Mouse (Mus musculus): ENCODE results near the gene Gm28729. TPM values are rescaled to one million over a fixed set of nuclear protein-coding genes. Genes with fewer than 3 reads are reported as not detected.
"Not testable (repeated sequence)": the region's sequence is repeated elsewhere in the genome, so short reads cannot be mapped to it uniquely, and the experiment has no call there.

Gm28729 gene
- total RNA-seq (2021), result not detected

DNA sequence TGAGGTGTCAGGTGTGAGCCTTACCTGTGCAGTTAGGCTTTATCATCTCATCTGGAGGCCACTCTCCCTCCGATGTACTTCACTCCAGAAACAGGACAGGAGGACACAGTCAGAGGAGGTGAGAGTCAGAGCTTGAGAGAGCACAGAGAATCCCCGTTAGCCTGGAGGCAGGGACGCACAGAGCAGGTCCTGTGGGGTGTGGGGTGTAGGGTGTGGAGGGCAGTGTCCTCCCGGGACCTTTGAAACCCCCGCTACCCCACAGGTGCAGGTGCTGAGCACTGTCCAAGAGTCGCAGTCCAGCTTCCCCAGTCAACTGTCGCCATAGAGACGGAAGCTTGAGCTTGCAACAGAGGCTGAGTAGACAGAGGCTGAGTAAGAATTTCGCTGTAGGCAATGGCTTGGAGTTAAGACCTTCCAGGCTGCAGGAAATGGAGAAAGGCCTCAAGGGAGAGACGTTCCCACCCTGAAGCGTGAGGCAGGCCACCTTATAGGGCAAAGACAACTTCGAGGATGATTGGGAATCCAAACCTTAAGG lies at the start of gene Gm28729:
Gene Gm28729 (minus strand): TSS at position 293 of the 535 bp plus-strand sequence.
- DNase-seq (ENCODE audit: low spot score), result no peak
- intact Hi-C loops (cut with DNase I), result no loop called here

DNA sequence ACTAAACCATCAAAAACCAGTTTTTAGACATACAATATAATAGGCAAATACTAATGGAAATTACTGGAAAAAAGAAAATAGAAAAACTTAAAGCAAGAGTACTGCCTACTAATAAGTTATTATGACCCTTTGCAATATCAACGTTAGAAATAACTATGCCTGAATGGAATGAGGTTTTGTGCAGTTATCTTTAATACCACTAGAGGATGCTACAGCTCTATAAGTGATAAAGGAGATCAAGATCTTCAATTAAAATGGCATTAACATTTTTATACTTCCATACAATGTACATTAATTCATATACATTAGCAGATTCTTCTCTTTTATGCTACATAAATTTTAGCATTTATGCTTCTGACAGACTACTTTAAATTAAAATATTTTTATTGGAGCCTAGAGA lies 48.2 kb upstream of the Gm28729 start:
- intact Hi-C loops (cut with DNase I), result loop anchor here (1.0 to 2.0 kb wide), 3 partner anchors 80 to 246 kb away; no protein-coding TSS in a partner anchor
- DNase-seq (ENCODE audit: low spot score), result no peak

DNA sequence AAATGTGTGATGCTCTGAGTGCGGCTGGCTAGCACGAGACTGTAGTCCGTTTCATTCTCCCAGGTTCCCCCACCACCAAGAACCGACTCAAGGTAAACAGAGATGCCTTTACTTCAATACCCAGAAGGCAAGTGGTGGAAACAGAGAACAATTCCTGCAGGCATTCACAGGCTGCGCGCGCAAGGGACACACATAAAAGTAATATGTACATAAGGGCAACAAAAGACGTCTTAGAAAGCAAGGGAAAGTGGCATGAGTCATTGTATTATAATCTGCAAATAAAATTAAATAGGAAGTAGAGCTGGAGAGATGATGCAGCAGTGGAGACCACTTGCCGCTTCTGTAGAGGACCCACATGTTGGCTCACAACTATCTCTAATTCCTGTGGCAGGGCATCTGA lies 47.7 kb upstream of the Gm28729 start:
- intact Hi-C loops (cut with DNase I), result loop anchor here (1.0 to 2.0 kb wide), 3 partner anchors 80 to 246 kb away; no protein-coding TSS in a partner anchor

DNA sequence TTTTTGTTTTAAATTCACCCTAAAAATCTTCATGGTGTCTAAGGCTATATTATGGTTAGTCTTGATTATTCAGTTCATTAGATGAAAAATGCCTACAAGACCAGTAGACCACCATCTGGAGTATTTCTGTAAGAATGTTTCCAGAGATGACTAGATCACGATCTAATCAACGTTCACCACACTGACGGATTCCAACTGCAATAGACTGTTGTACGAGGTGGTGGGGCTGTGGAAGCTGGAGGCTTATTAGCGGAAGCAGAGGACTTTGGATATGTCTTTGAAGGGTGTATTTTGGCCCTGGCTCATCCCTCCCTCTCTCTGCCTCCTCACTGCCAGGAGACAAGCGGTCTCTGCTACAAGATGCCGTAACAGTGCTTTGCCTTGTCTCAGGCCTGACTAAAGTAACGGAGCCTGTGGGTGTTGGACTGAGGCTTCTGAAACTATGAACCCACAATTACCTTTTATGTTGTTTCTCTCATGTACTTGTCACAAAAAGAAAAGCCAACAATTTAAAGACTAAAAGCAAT lies 41.5 kb upstream of the Gm28729 start:
- intact Hi-C loops (cut with DNase I), result no loop called here
- no peak for DNase-seq (ENCODE audit: low spot score)

More for the DNA sequence above, 47.7 kb upstream of the Gm28729 start:
- DNase-seq (ENCODE audit: low spot score), result no peak

DNA sequence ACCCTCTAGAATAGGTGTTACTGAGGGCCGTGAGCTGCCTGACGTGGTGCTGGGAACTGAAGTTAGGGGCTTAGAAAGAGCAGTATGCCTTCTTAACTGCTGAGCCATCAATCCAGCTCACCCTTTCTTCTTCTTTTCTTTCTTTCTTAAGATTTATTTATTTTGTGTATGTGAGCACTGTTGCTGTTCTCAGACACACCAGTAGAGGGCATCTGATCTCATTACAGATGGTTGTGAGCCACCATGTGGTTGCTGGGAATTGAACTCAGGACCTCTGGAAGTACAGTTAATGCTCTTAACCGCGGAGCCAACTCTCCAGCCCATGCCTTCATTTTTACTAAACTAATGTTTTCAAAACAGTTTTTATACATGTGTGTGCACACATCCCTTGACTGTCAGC lies 38.4 kb upstream of the Gm28729 start:
- DNase-seq (ENCODE audit: low spot score), result no peak
- intact Hi-C loops (cut with DNase I), result no loop called here

DNA sequence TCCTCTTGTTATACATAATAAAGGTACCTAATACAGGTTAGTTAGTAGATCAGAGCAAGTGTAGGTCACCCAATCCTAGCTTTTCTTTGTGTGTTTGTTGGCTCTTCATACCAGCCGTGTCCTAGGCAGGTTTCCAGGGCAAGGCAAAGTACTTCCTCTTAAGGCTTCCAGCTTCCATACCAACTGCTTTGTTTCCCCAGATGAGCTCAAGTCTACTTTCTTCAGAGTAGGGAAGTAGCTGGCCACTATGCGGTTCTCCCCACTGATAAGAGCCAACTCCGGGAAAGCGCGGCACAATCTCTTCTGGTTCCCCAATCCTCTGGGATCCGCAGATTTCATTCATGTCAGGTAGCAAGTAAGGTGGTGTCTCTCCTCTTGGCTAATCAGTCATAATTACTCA lies 34.1 kb upstream of the Gm28729 start:
- intact Hi-C loops (cut with DNase I), result no loop called here
- DNase-seq (ENCODE audit: low spot score), result no peak

DNA sequence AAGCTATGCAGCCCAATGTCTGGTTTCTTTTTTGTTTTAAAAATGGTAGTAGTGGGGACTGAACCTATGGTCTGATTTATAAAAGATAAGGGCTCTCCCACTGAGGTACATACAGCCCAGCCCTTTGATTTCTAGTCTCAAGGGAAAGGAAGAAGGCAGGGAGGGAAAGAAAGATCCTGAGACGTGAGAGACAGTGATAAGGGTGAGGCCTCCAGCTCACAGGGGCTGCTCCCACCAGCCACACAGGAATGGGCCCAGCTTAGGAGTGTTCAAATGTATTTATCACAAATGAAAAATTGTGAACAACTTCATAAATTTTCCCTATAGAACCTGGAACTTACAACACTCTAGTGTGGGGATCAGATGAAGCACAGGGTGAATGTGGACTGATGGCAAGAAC lies 33.5 kb upstream of the Gm28729 start:
- intact Hi-C loops (cut with DNase I), result no loop called here

DNA sequence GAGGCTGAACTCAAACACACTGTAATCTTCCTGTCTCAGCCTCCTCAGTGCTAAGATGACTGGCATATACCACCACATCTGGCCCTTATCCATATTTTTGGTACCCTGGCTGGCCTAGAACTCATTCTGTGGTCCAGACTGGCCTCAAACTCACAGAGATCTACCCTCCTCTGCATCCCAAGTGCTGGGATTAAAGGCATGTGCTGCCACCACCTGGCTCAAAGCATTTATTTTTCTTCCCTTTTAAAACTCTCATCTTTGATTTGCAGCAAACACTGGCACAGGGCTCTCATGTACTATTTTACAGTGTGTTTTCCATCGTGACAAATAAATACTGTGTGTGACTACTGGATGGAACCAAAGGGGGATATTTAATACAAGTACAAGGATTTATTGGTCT lies 29.0 kb upstream of the Gm28729 start:
- intact Hi-C loops (cut with DNase I), result no loop called here
- DNase-seq (ENCODE audit: low spot score), result no peak

More for the DNA sequence above, 33.5 kb upstream of the Gm28729 start:
- no peak for DNase-seq (ENCODE audit: low spot score)

DNA sequence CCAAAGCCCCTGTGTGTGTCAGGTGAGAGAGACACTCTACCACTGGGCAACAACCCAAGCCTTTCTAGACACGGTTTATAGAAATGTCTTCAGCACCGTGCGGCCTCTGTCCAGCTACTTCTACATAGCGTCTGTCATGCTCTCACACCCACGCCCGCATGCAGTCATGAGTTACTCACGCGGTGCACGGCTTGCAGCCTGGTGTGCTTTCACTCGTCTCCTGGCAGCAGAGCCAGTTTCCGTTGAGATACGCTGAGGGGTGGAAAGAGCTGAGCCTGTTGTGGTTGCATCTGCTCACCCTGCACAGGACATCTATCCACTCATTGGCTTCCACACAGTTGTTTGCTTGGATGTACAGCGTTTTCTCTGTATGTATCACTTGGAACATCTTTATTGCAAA lies 20.3 kb upstream of the Gm28729 start:
- no peak for DNase-seq (ENCODE audit: low spot score)
- intact Hi-C loops (cut with DNase I), result no loop called here

DNA sequence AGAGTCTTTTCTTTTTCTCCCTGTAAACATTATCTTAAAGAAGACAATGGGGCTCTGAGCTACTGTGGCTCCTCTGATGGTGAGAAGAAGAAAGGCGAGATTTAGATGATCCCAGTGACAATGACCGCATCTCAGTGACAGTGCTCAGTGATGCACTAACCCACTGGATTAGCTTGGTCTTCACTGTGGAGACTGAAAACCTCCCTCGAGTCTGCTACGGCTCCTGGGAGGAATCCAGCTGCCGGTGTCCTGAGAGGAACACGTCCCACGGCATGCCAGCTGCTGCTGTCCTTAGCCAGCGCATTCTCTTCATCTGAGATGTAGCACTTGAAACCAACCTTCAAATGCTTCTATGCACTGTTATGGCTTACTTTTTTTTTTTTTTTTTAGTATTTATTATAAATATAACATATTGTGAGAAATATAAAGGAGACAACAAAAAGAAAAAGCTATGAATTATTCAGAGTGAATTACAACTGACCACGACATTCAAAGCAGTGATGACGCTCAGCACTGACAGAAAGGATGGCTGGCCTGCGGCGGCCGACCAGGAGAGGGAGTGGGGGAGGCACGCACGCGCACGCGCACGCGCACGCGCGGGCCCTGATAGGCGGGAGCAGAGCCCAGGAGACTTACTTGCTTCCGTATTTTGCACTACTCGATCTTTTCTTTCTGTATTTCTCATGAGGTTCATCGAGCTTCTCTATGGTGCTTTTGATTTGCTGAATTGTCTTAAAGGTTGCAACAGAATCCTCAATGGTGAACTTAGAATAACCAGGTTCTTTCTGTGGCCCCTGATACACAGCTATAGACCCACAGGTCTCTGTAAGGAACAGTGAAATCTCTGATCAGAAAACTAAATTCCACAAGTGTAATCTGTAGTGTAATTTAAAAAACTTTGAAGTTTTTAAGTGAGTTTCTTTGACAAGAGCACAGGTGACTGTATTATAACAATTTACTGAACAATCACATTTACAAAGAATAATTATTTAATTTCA lies 18.9 kb upstream of the Gm28729 start:
- intact Hi-C loops (cut with DNase I), result loop anchor here (1.0 kb wide), 1 partner anchor 24 kb away; no protein-coding TSS in a partner anchor
- peak; percentile 14 for DNase-seq (ENCODE audit: low spot score)

DNA sequence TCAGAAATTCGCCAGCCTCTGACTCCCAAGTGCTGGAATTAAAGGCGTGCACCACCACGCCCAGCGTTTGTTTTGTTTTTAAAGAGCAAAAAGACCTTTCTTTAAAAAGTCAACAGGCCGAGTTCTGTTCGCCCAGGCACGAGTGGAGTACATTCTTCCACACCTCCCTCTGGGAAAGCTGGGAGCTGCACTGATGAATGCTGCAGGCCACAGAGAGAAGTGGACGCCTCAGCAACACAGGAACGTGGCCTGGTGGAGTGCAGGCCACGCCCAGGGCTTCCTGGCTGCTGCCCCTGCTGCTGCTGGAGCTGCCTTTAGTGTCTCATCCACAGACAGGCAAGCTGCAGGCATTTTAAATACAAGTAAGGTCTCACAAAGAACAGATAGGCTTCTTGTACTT lies 13.9 kb upstream of the Gm28729 start:
- intact Hi-C loops (cut with DNase I), result no loop called here
- DNase-seq (ENCODE audit: low spot score), result no peak

DNA sequence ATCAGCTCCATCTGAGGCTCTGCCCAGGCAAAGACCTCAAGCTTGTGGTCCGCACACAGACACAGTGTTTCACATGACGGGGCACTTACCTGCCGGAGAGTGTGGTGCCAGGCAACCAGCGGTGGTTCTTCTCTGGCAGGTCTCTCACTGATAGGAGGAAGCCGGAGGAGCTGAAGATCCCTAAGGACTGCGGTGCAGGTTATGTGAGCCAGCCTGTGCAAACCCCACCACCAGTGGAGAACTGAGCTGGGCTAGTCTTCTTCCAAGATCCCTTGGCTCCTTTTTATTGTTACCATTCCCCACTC lies 12.5 kb upstream of the Gm28729 start:
- no peak for DNase-seq (ENCODE audit: low spot score)
- intact Hi-C loops (cut with DNase I), result no loop called here

DNA sequence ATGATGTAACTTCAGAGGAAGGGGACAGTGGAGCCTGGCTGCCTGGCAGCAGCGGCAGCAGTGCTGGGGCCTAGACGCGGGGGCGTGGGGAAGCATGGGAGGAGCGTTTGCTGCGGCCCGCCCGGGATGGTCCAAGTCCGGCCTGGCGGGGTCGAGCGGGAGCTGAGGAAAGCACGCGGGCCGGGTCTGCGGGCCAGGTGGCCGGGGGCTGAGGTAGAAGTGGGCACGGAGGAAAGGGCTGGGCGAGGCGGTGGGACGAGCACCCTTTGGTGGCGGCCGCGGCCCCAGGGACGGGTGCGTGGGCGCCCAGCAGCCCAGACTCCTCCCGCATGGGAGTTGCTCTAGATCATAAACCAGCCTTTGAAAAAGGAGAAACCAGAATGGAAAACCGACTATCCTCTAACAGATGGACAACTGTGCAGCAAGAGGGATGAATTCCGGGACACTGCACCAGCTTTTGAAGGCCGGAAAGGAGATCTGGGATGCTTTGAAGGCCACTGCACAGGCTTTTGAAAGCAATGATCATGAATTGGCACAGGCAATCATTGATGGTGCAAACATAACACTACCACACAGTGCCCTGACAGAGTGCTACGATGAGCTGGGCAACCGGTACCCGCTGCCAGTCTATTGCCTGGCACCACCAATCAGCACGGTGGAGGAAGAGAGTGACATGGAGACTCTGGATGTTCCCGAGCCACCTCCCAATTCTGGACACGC lies 12.0 kb upstream of the Gm28729 start:
- intact Hi-C loops (cut with DNase I), result no loop called here
- peak; percentile 14 for DNase-seq (ENCODE audit: low spot score)

DNA sequence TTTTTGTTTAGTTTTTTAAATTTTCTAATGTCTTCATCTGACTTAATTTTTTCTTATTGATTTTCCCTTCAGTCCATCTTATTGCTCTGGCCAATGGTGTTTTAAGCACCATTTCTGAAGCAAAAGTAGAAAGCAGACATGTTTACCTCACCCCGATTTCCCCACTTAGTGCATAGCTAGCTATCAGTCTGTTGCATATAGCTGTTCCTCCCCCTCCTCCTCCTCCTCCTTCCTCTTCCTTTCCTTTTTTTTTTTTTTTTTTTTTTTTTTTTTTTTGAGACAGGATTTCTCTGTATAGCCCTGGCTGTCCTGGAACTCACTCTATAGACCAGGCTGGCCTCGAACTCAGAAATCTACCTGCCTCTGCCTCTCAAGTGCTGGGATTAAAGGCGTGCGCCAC lies 11.0 kb upstream of the Gm28729 start:
- DNase-seq (ENCODE audit: low spot score); intact Hi-C loops (cut with DNase I): not testable (repeated sequence)

DNA sequence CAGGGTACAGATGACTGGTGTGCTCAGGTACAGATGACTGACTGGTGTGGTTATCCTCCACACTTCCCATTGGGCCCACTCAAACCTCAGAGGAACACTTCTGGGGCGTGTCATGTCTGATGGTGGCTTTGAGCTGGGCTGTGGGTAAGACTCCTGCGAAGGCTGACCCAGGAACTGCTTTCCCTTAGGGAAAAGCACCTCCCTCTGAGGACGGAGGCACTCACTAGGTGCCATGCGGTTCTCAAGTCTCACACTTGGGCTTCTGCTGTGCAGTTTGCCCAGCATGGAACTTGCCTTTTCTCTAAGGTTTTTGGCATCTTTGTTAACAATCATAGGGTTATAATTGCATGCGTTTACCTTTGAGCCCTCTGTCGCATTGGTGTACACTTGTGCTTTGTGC lies 10.4 kb upstream of the Gm28729 start:
- intact Hi-C loops (cut with DNase I), result no loop called here
- DNase-seq (ENCODE audit: low spot score), result no peak

DNA sequence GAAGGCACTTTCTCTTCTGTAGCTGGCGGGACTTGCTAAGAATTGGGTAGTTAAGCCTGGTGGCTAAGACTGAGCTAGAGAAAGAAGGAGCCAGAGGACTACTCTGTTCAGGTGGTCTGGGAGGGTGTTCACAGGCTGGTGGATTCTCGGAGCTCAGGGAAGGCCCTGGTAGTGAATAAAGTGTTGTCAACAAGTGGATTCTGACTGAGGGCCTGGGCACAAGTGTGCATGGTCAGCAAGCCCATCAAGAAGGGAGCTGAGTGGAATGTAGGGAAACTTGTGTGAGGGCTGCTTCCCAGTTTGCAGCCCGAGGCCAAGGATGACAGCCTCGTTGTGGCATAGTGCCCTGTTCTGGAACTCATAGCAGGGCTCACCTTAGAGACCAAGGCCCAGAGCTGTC lies 9.2 kb upstream of the Gm28729 start:
- no peak for DNase-seq (ENCODE audit: low spot score)
- intact Hi-C loops (cut with DNase I), result no loop called here

DNA sequence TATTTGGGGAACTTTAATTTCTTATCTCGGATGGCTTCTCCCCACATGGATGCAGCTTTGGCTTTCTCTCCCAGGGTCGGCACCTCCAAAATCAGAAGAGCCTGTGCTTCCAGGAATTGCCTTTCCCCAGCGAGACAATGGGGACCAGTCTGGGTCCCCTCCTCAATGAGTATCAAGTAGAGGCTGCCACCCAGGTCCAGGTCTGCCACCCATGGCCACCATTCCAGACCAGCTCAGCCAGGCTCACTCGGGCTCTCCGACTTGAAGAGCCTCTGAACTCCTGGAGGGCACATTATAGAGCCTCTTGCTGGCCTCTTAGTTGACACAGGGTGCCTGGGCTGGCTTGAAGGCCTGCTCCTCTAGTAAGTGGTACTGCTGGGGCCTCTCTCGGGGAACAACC lies 8.4 kb upstream of the Gm28729 start:
- intact Hi-C loops (cut with DNase I), result no loop called here

DNA sequence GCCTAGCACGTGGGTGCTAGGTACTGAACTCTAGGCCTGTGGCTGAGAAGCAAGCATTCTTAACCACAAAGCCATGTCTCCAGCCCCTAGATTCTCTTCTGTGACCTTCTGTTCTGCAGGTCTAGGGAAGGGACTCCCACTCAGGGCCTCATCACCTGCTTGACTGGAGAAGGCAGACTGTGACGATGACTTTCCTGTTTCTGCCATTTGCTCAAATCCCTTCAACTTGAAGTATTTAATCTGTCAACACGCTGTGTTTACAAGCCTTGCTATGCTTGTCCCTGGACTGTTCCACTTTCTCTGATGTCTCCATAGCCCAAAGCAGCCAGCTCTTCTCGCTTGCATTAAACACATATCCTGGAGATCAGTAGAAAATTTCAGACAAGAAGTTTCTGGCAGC lies 7.5 kb upstream of the Gm28729 start:
- DNase-seq (ENCODE audit: low spot score), result no peak
- intact Hi-C loops (cut with DNase I), result no loop called here

More for the DNA sequence above, 8.4 kb upstream of the Gm28729 start:
- no peak for DNase-seq (ENCODE audit: low spot score)

DNA sequence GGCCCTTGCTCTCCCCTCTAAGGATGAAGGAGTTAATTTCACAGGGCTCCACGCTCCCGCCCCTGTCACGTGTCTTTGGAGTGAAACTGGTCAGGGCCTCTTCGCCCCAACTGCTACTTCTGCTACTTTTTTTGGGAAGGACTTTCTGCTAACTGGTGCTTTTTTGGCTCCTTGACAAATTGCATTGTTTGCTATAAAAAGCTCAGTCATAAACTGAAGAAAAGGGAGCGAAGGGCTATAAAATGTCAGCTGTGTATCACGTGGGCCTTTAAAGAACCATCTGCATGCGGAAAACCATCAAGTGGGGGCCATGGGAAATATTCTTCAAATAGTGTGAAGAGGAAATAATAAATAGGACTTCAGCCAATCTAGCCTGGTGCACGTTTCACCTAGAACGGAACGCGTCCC lies 5.6 kb upstream of the Gm28729 start:
- DNase-seq (ENCODE audit: low spot score), result no peak
- intact Hi-C loops (cut with DNase I), result no loop called here

DNA sequence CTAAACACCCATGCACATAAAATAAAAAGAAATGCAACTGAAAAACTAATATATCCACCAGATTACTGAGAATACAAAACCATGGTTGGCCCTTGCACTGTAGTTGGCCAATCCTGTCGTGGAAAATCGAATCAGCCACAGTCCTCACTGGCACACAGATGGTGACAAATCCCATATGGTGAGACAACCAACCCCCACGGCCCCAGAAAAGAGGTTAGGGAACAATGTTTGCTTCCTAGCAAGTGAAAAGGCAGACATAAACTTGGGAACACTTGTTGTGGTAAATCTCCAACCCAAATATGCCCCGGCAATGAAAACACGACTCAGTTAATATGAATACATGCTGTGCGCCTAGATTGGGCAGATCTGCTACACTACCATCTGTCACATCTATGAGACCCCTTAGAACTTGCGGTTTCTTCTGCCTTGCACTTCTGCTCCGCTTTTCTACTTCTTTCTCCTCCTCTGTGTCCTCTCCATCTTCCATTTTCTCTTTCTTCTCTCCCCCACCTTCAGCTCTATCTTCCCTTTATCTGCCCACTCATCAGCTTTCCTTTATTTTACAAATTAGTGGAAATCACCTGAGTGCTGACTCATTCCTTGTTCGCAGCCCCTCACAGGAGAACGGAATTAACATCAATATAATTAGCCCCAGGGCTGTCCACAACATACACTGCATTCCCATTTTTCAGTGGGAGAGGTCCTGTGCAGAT lies 5.1 kb upstream of the Gm28729 start:
- no peak for DNase-seq (ENCODE audit: low spot score)
- intact Hi-C loops (cut with DNase I), result no loop called here

Measured in heart, postnatal 25 days (tissue).